Mouse (Mus musculus): ENCODE measurements at regions not wholly inside any gene's neighbourhood (a gene's known extent, or its start where the extent isn't known, plus 50 kb on each side); places are given as distances from the start of the nearest gene placed in this dataset.
A peak's percentile ranks its signal among the peaks of the same experiment; 100 is the strongest.

- intact Hi-C loops (cut with DNase I), result no loop called here
Measured at GRCm38 (mm10) chr9:58421702-58422392, 51.6 kb upstream of the Tbc1d21 start.

GRCm38 (mm10) chr9:58428795-58429194 lies 58.5 kb upstream of the Tbc1d21 start:
- intact Hi-C loops (cut with DNase I), result no loop called here

More at GRCm38 (mm10) chr9:58421702-58422392, 51.6 kb upstream of the Tbc1d21 start:
- no peak for DNase-seq (ENCODE audit: low spot score in 2 of 2)

GRCm38 (mm10) chr9:58430772-58431171 lies 57.6 kb upstream of the Insyn1 start:
- intact Hi-C loops (cut with DNase I), result no loop called here
- DNase-seq (ENCODE audit: low spot score in 2 of 2), result no peak

More at GRCm38 (mm10) chr9:58428795-58429194, 58.5 kb upstream of the Tbc1d21 start:
- DNase-seq (ENCODE audit: low spot score in 2 of 2), result no peak

- no peak for DNase-seq (ENCODE audit: low spot score in 2 of 2)
- intact Hi-C loops (cut with DNase I), result no loop called here
Measured at GRCm38 (mm10) chr9:58432793-58433370, 55.5 kb upstream of the Insyn1 start.

GRCm38 (mm10) chr9:58436246-58437091 lies 51.9 kb upstream of the Insyn1 start:
- DNase-seq (ENCODE audit: low spot score in 2 of 2), result peak in 1 of 2 experiments; percentile 41
- intact Hi-C loops (cut with DNase I), result loop anchor here (5.0 kb wide), 1 partner anchor 64 kb away; the partner anchor contains the start of gene Tbc1d21

GRCm38 (mm10) chr9:58437541-58437940 lies 50.9 kb upstream of the Insyn1 start:
- no peak for DNase-seq (ENCODE audit: low spot score in 2 of 2)
- intact Hi-C loops (cut with DNase I), result loop anchor here (5.0 kb wide), 1 partner anchor 65 kb away; the partner anchor contains the start of gene Tbc1d21

GRCm38 (mm10) chr9:58438071-58438858 lies 50.1 kb upstream of the Insyn1 start:
- intact Hi-C loops (cut with DNase I), result loop anchor here (5.0 kb wide), 1 partner anchor 66 kb away; the partner anchor contains the start of gene Tbc1d21
- no peak for DNase-seq (ENCODE audit: low spot score in 2 of 2)
